Mouse (Mus musculus) ovary, adult 2 months (tissue): ENCODE results near the gene Clba1. TPM values are rescaled to one million over a fixed set of nuclear protein-coding genes. Genes with fewer than 3 reads are reported as not detected.

Experiments
- polyA plus RNA-seq: library from polyadenylated mRNA; depleted of rRNA; stranded (reverse); fragments of >200 nt; gene quantifications from 2 replicates; pipeline ENCODE4 v1.2.3, GENCODE M21; 2012; rRNA removed

Clba1 gene
- 14.1 and 19.2 TPM in 2 replicates for polyA plus RNA-seq

GRCm38 (mm10) chr12:112808587-112809364 is at the start of gene Clba1:
Clba1 (plus strand) TSS chr12:112808937.

GRCm38 (mm10) chr12:112760154-112760926 is 48.4 kb upstream of the Clba1 start, which contains the start of gene Pld4:
Pld4 (plus strand) TSS chr12:112760655.

GRCm38 (mm10) chr12:112801864-112802846 is 6.6 kb upstream of the Clba1 start, which contains the start of gene Ahnak2:
Ahnak2 (minus strand) TSS chr12:112802657.

GRCm38 (mm10) chr12:112829244-112829864 is 20.6 kb downstream of the Clba1 start, which contains the start of gene Cdca4:
Cdca4 (minus strand) TSS chr12:112829423.

Other genes with a start within 250 kb of the Clba1 start
- 42.7 and 45.9 TPM in 2 replicates for gene Inf2, start 220.2 kb upstream of the Clba1 start, polyA plus RNA-seq
- 3.7 and 4.5 TPM in 2 replicates for gene Adssl1, start 188.9 kb upstream of the Clba1 start, polyA plus RNA-seq
- gene Siva1, start 164.3 kb upstream of the Clba1 start, polyA plus RNA-seq, result 141 and 169 TPM in 2 replicates
- 246 and 258 TPM in 2 replicates for gene Akt1, start 134.1 kb upstream of the Clba1 start, polyA plus RNA-seq
- gene Zbtb42, start 130.1 kb upstream of the Clba1 start, polyA plus RNA-seq, result 17.9 and 20.4 TPM in 2 replicates
- gene Cep170b, start 88.5 kb upstream of the Clba1 start, polyA plus RNA-seq, result 82.4 and 97.6 TPM in 2 replicates
- 41.6 and 50.1 TPM in 2 replicates for gene Pld4, start 48.3 kb upstream of the Clba1 start, polyA plus RNA-seq
- gene Ahnak2, start 6.3 kb upstream of the Clba1 start, polyA plus RNA-seq, result 17.4 and 19.1 TPM in 2 replicates
- 33.5 and 36.9 TPM in 2 replicates for gene Cdca4, start 20.5 kb downstream of the Clba1 start, polyA plus RNA-seq
- gene Gpr132, start 59.3 kb downstream of the Clba1 start, polyA plus RNA-seq, result 3.0 TPM in 2 replicates
- gene Jag2, start 120.8 kb downstream of the Clba1 start, polyA plus RNA-seq, result 51.9 and 56.8 TPM in 2 replicates
- 59.3 and 65.9 TPM in 2 replicates for gene Nudt14, start 133.2 kb downstream of the Clba1 start, polyA plus RNA-seq
- gene Btbd6, start 167.5 kb downstream of the Clba1 start, polyA plus RNA-seq, result 154 and 177 TPM in 2 replicates
- gene Brf1, start 191.8 kb downstream of the Clba1 start, polyA plus RNA-seq, result 187 and 302 TPM in 2 replicates
- 62.7 and 66.0 TPM in 2 replicates for gene Pacs2, start 205.6 kb downstream of the Clba1 start, polyA plus RNA-seq